Mouse (Mus musculus) liver, embryonic 14.5 days (tissue): ENCODE measurements around the gene Tsnax. TPM values are rescaled to one million over a fixed set of nuclear protein-coding genes. Genes with fewer than 3 reads are reported as not detected.

Experiments
- ATAC-seq: fragments of 200-750 bp; cut with Nextera tagmentation; 2 replicates; pipeline ENCODE4 v1.8.0; 2017; ENCODE audit warnings: moderate number of reproducible peaks, mild to moderate bottlenecking, moderate library complexity; ENCODE audit not compliant: insufficient read depth
- DNase-seq, 3 experiments: peaks; one replicate each; pipeline ENCODE4 v3.0.0-alpha.2; 2012 to 2013; ENCODE audit warnings: low read depth in 3 of 3, low spot score in 3 of 3
- H3K27ac ChIP-seq: fragments of 300-500 bp; sonication (generic); 2 replicates; pipeline ENCODE4 v1.5.1; 2014; ENCODE audit warnings: moderate library complexity, mild to moderate bottlenecking, control low read depth, inconsistent platforms
- H3K27me3 ChIP-seq: fragments of 300-500 bp; sonication (generic); 2 replicates; pipeline ENCODE4 v1.6.1; 2014; ENCODE audit warnings: mild to moderate bottlenecking, low read length, moderate library complexity; ENCODE audit not compliant: control insufficient read depth, insufficient read depth
- H3K36me3 ChIP-seq: fragments of 300-500 bp; sonication (generic); replicated peaks from 2 replicates; pipeline ENCODE4 v1.6.1; 2014; ENCODE audit warnings: low read depth; ENCODE audit not compliant: control insufficient read depth, insufficient read depth
- H3K4me1 ChIP-seq, 2 experiments: fragments of 200-500 bp in 1 of 2; fragments of 300-500 bp in 1 of 2; sonication (generic) in 1 of 2; replicated peaks; 2 replicates each; pipeline ENCODE4 v1.6.1; 2012 to 2014; ENCODE audit warnings: antibody characterized with exemption in 1 of 2, inconsistent platforms in 1 of 2, low read length in 1 of 2; ENCODE audit not compliant: control insufficient read depth in 2 of 2, insufficient read depth in 2 of 2
- H3K4me2 ChIP-seq: fragments of 300-500 bp; sonication (generic); 2 replicates; pipeline ENCODE4 v1.6.1; 2014; ENCODE audit warnings: low read depth, mild to moderate bottlenecking, control low read depth, moderate library complexity
- H3K4me3 ChIP-seq, 2 experiments: fragments of 200-500 bp in 1 of 2; fragments of 300-500 bp in 1 of 2; sonication (generic) in 1 of 2; 2 replicates each; pipeline ENCODE4 v1.5.1; 2012 to 2014; ENCODE audit warnings: low read depth in 2 of 2, low read length in 2 of 2, mild to moderate bottlenecking in 2 of 2, control low read depth in 1 of 2, inconsistent platforms in 1 of 2, moderate library complexity in 1 of 2; ENCODE audit not compliant: insufficient read depth in 1 of 2
- H3K9ac ChIP-seq: fragments of 300-500 bp; sonication (generic); replicated peaks from 2 replicates; pipeline ENCODE4 v1.6.1; 2014; ENCODE audit warnings: mild to moderate bottlenecking, control low read depth, moderate library complexity
- H3K9me3 ChIP-seq: fragments of 300-500 bp; sonication (generic); 2 replicates; pipeline ENCODE4 v1.6.1; 2016; ENCODE audit warnings: low read length, mixed read lengths; ENCODE audit not compliant: control insufficient read depth
- CTCF ChIP-seq: IDR thresholded peaks from 2 replicates; pipeline ENCODE4 v1.5.1; 2016; ENCODE audit warnings: antibody characterized with exemption, low read depth, control low read depth
- EP300 ChIP-seq: IDR thresholded peaks from 2 replicates; pipeline ENCODE4 v1.6.1; 2016; ENCODE audit warnings: antibody characterized with exemption, low read depth
- WGBS: fragments of 180-500 bp; shearing (Covaris S2); extraction: QIAGEN DNeasy Blood & Tissue Kit; methylation state at CpG from one replicate; pipeline ENCODE4 v1.1.7; 2014; ENCODE audit not compliant: insufficient replicate concordance; 5-methylcytosine and 5-hydroxymethylcytosine counted together
- polyA plus RNA-seq, 2 experiments: library from polyadenylated mRNA; depleted of rRNA in 1 of 2; stranded (reverse) in 1 of 2; unstranded in 1 of 2; fragments of >200 nt; fragmentation: Nextera tagmentation in 1 of 2; extraction: Ambion mirVana in 1 of 2; gene quantifications; 2 replicates each; pipeline versions ENCODE4 v1.2.1 to v1.2.3; 2012 to 2014

Tsnax gene
- polyA plus RNA-seq, 2 experiments, result 31.3 to 41.1 TPM

DNA sequence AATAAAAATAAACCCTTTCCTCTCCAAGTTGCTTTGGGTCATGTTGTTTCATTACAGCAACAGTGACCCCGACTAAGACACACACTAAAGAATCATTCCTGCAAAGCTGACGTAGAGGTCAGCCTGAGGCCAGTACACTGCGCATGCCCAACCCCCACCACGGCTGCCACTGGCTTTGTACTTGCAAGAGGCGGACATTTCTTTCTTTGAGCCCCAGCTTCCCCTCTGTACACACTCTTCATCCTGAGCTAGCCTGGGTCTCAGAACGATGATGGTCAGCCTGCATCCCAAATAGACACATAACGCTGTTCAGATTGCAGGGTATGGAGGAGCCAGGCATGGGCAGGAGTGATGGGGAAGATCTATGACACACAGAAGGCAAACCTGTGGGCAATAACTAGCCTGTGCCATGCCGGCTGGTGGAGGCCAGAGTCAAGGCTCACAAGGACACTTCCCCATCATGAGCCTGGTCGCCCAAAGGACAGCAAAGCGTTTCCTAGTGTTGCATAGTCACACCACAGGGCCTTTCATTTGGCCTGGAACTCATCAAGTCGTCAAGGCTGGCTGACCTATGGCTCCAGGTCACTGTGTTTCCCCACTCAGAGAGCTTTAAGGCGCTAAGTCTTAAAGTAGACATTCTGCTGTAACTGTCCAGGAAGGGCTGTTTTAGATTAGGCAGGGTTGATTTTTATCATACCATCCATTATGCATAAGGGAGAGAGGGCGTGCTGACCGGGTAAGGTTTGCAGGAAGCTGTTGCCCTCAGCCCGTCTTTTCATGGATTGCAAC, 28.0 kb downstream of the Tsnax start:
- no peak overlapping the region for H3K4me3 ChIP-seq
- no peak overlapping the region for H3K4me2 ChIP-seq
- no peak overlapping the region for H3K9ac ChIP-seq
- 0 out of 4 replicates have a peak, but pooled peaks cover 0 to 2% of the 10 kb centered on the region in 2 experiments for H3K4me1 ChIP-seq
- H3K27ac ChIP-seq, result no peak overlapping the region
- DNase-seq (no peak), ATAC-seq (no peak)
- 68% methylated on average over 15 of the region's 15 CpGs for WGBS
- TF ChIP-seq EP300, result no peak
- TF ChIP-seq CTCF, result no peak
- no peaks in the 10 kb centered on the region for H3K9me3 ChIP-seq
- no peaks in the 10 kb centered on the region for H3K36me3 ChIP-seq
- no peaks in the 10 kb centered on the region for H3K27me3 ChIP-seq

DNA sequence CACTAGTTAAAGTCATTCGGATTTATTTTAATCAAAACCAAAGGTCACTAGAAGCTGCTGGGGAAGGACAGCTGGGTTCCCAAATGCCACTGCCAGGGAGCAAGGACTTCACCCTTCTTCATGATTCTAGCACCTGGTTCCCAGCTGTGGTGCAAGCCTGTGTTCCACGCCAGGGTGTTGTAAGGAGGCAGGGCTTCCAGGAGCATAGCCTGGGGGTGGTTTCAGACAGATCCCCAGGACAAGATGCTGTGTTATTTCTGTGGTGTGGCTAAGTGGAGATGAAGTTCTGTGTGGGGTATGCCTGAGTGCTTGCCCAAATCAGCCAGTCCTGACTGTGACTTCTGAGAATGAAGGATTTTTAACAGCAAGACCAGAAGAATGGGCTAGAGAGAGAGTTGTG, 28.7 kb downstream of the Tsnax start:
- Histone ChIP-seq H3K9ac (no peak overlapping the region), H3K4me2 (no peak overlapping the region), H3K27me3 (no peaks in the 10 kb centered on the region), H3K4me1 (0 out of 4 replicates have a peak, but pooled peaks cover 0 to 2% of the 10 kb centered on the region in 2 experiments), H3K9me3 (no peaks in the 10 kb centered on the region), H3K36me3 (no peaks in the 10 kb centered on the region), H3K27ac (no peak overlapping the region), H3K4me3 (no peak overlapping the region)
- no peak for ATAC-seq
- 53% methylated on average over 2 of the region's 2 CpGs for WGBS
- TF ChIP-seq EP300, result no peak
- no peak for TF ChIP-seq CTCF
- DNase-seq, result no peak

DNA sequence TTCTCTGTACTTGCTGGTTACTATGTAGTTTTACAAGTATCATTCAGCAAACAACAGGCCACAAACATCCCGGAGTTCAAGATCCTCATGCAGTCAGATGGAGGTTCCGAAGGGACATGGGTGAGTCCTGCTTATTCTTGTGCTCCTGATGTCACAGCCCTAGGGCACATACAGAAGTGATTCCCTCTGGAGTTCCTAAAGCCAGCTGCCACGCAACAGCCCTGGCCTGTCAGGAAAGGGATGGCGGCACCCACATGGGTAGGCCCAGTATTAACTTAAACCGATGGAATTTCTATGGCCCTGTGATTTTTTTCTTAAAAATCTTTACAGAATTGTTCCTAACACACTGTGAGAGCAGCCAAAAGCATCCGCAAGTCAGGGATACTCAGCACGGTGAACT, 30.6 kb downstream of the Tsnax start:
- no peaks in the 10 kb centered on the region for H3K27me3 ChIP-seq
- no peak overlapping the region for H3K4me2 ChIP-seq
- H3K27ac ChIP-seq, result no peak overlapping the region
- ATAC-seq (no peak), DNase-seq (no peak)
- H3K9me3 ChIP-seq, result no peaks in the 10 kb centered on the region
- TF ChIP-seq EP300 (no peak), CTCF (no peak)
- H3K4me3 ChIP-seq, result no peak overlapping the region
- no peak overlapping the region for H3K9ac ChIP-seq
- H3K4me1 ChIP-seq, result no peaks in the 10 kb centered on the region
- 76% methylated on average over 7 of the region's 7 CpGs for WGBS
- H3K36me3 ChIP-seq, result no peaks in the 10 kb centered on the region

DNA sequence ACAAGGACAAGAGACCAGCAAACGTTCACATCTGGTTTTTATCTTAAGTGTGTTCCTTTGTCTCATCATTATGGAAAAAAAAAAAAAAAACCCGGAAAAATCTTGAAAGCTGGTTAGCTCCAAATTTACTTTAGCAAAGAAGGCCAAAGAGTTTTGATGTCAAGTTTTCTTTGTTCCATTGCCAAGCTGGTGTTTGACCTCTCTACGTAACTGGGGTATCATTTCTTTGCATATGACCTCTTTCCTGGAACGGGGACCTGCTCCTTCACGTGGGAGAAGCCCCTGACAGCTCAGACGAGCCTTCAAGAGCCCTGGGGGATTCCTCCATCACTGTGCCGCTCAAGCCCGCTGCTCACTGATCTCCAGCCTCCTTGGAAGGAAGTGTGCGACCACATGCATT, 31.1 kb downstream of the Tsnax start:
- Histone ChIP-seq H3K4me1 (no peaks in the 10 kb centered on the region), H3K27ac (no peak overlapping the region), H3K9ac (no peak overlapping the region), H3K4me3 (no peak overlapping the region), H3K4me2 (no peak overlapping the region), H3K9me3 (no peaks in the 10 kb centered on the region), H3K36me3 (no peaks in the 10 kb centered on the region), H3K27me3 (no peaks in the 10 kb centered on the region)
- TF ChIP-seq EP300, result no peak
- no peak for TF ChIP-seq CTCF
- no peak for ATAC-seq
- 26% methylated on average over 9 of the region's 9 CpGs for WGBS
- no peak for DNase-seq

DNA sequence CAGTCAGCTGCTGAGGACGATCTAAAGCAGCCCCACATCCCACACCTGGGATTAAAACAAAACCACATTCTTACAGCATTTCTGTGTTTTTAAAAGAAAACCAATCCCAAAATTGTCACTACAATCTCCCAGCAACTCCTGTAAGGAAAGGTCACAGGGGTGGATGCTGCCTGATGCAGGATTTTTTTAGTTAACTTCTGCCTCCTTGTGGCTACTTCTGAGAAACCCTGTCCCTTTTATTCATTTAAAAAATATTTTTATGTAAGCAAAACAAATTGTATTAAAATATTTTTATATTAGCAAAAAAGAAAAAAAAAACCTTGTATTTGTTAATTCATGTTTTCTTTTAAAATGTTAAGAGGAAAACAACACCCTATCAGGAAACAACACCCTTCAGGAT, 33.0 kb downstream of the Tsnax start:
- Histone ChIP-seq H3K36me3 (no peaks in the 10 kb centered on the region), H3K4me2 (no peak overlapping the region), H3K9ac (no peak overlapping the region), H3K4me1 (no peaks in the 10 kb centered on the region), H3K4me3 (no peak overlapping the region), H3K9me3 (no peaks in the 10 kb centered on the region), H3K27ac (no peak overlapping the region), H3K27me3 (no peaks in the 10 kb centered on the region)
- TF ChIP-seq CTCF (no peak), EP300 (no peak)
- WGBS, result 59% methylated on average over 1 of the region's 1 CpGs
- no peak for ATAC-seq
- DNase-seq, result no peak
